Mouse (Mus musculus): ENCODE results near the gene 2310022A10Rik. TPM values are rescaled to one million over a fixed set of nuclear protein-coding genes. Genes with fewer than 3 reads are reported as not detected.
A peak's percentile ranks its signal among the peaks of the same experiment; 100 is the strongest.

The 2310022A10Rik gene
- total and polyA plus RNA-seq, 3 experiments = 12.8 to 27.7 (median 15.9) TPM

DNA sequence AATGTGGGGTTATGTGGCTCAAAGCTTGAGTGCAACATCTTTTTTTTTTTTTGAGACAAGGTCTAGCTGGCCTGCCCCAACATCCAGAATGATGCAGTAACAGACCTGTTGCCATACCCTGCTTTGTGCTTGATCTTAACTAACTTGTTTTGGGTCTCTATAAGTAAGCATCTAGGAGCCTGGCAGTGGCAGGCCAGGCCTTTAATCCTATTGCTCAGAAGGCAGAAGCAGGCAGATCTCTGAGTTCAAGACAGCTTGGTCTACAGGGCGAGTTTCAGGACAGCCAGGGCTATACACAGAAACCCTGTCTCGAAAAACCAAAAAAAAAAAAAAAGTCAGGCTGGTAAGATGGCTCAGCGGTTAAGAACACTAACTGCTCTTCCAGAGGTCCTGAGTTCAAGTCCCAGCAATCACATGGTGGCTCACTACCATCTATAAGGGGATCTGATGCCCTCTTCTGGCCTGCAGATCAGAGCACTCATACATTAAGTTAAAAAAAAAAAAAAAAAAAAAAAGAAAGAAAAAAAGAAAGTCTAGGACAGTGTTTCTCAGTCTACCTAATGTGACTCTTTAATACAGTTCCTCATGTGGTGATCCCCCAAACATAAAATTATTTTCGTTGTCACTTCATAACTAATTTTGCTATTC is 37.7 kb downstream of the 2310022A10Rik start:
- DNase-seq = no peak

- peak; percentile 95 for DNase-seq
Measured at GRCm38 (mm10) chr7:27591266-27592216, 38.5 kb downstream of the 2310022A10Rik start, which contains the start of gene Akt2. TSS of gene Akt2 (plus strand) at chr7:27591552.

GRCm38 (mm10) chr7:27592217-27592929 is 39.3 kb downstream of the 2310022A10Rik start:
- DNase-seq = peak; percentile 62

DNA sequence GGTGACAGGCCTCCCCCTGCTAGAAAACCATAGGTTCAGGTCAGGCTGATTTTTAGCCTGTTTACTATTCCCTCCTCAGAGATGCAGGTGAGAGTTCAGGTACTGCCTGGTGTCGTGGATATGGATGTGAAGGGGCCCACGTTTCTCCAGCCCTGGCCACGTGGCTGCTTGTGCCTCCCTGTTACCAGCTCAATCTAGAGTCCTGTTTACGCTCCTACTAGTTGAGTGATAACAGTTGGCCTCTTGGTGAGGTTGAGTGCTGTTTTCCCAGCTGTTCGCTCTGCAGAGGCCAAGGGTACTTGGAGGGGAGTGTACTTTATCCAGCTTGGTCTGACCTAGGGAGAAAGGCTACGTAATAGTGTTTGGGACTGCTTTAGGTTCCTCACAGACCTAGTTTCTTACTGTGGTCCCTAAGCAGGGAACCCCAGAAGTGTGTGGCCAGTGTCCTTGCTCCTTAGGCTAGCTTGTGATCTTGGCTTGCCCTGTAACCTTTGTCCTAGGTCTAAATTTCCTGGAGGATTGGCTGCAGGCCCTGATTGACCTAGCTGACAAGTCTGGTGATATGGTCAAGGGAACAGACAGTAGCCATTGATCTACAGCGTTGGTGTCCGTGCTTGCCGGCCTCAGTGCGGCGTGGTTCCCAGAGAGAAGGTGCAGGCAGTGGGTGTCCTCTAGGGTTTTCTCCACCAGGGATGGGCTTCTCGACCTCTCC is 40.1 kb downstream of the 2310022A10Rik start:
- DNase-seq = peak; percentile 59

- no peak for DNase-seq
Measured at GRCm38 (mm10) chr7:27596586-27597503, 43.8 kb downstream of the 2310022A10Rik start.

- DNase-seq = no peak
Measured at GRCm38 (mm10) chr7:27598053-27598452, 45.0 kb downstream of the 2310022A10Rik start.

DNA sequence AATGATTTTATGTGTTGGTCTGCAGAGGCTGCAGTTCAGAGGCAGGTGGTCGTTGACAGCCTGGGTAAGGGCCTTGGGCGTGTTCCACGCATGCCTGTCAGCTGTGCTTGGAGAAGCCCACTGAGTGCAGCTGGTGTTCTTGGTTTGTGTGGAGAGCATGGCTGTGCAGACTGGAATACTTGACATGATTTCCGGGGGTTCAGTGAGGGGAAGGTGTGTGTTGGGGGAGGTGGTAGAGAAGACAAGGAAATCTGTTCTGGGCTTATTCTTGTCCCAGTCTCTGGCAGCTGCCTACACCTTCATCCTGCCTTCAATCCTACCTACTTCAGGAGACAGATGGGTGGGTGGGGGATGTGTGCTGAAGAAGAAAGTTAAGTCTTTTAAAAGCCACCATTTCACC is 48.6 kb downstream of the 2310022A10Rik start:
- no peak for DNase-seq

DNA sequence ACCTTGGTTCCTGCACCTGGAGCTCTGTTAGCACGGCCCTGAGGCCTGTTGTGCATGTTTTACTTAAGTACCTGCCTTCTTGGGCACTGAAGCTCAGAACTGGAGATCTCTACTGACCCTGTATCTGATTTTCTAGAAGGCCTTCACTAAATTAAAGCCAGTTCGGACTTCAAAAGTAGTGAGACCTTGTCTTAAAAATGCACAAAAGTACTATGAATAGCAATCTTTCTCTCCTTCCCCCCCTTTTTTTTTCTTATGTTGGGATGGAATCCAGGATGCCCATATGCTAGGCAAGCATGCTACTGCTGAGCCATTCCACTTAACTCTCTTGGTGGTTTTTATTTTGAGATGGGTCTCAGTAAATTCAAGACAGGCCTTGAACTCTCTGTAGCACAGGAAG is 49.1 kb downstream of the 2310022A10Rik start:
- no peak for DNase-seq

DNA sequence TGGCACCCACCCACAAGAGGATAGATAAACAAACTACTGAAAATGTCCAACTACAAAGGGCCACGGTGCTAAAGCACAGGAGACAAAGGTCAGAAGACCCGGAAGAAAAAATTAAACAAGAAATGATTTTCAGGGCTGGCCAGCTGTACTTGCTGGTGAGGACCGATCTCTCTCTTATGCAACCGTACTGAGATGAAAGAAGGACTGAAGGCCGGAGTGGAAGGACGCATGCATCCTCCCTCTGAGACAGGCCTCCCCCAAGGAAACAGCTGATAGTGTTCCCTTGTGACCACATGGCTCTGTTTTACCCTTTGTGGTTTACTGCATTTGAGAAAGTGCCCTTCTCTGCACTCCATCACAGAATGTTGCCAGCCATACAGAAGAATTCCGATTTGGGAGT is 49.8 kb downstream of the 2310022A10Rik start:
- DNase-seq = peak; percentile 68

GRCm38 (mm10) chr7:27604661-27605348 is 51.8 kb downstream of the 2310022A10Rik start:
- no peak for DNase-seq

DNA sequence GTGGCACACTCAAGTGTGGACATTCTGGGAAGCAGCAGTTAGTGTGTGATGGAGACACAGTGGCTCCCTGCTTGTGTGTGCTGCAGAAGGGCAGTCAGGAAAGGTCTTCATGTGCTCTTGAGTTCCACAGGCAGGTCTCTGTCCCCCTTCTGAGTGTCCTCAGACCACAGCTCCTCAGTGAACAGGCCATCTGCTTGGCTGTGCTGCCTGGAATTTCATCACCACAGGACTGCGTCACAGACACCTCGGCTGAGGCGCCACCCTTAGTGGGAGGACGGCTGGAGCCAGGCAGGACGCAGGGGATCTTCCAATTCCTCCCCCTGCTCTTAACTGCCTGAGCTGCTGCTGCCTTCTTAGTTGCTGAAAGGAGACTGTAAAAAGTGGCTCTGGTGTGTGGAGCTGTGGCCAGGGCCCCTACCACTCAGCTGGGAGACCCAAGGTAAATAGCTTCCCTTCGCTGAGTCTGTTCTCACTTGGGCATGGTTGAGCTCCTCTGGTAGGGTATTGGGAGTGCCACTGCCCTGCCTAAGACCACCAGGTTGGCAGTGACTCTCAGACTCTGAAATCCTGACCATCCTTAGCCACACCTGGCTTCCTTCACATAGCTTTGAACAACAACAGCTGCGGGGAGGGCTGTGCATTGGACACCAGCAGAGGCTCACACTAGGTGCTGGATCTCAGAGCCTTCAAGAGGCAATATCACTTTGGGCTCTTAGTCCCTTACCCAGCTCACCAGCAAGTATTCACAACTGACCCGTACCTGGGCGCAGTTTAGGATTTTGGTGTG is 52.7 kb downstream of the 2310022A10Rik start:
- DNase-seq = peak; percentile 85

GRCm38 (mm10) chr7:27606481-27607254 is 53.6 kb downstream of the 2310022A10Rik start:
- no peak for DNase-seq

GRCm38 (mm10) chr7:27607580-27607979 is 54.5 kb downstream of the 2310022A10Rik start:
- peak; percentile 80 for DNase-seq

DNA sequence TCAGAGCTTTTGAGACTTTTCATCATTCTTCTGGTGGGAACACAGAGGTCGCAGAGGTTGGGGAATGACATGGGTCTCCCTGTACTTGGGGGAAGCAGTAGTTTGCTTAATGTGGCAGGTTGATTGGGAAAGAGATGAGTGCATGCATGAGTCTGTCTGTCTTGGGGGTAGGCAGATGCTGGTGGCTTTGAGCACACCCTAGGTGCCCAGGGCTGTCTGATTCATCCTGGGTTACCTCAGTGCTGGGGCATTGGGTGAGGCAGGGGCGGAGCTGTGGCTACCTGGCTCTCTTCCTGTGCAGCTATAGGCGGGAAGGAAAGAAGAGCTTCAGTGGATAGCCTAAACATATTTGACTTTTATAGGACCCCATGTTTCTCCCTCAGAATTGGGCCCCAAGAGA is 55.1 kb downstream of the 2310022A10Rik start:
- DNase-seq = peak; percentile 64

DNA sequence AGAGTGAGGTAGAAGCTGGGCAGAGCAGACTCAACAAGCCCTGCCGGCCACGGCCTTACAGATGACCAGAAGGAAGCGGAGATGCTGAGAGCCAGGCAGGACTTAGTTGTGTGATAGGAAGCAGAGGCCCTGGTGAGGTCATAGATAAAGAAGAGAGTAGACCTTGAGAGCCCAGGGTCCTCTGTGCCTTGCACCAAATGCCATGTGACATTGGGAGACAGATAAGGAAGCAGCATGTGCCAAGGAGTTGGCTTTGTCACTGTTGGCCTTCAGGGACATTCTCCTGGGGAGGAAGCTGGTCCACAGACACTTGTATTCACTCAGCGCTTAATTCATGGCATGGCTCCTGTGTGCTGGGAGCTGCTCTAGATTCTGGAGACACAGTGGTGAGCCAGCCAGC is 56.3 kb downstream of the 2310022A10Rik start:
- peak; percentile 78 for DNase-seq

- no peak for DNase-seq
Measured at GRCm38 (mm10) chr7:27609688-27610087, 56.7 kb downstream of the 2310022A10Rik start.

DNA sequence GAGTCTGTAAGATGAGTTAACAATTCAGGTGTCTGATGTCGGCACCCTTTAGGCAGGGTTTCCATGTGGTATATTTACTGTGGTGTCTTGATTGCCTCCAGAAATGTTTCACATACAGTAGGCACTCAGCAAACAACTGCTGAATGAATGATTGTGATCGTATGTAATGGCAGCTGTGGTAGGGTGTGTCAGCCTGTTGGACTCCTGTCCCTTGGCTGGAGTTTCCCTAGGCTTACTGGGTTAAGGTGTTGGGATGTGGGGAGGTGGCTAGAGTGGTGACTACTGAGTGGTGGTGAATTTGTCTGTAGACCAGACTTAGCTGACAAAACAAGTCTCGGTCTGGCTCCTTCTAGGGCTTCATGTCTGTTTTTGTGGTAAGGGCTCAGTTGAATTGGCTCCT is 57.3 kb downstream of the 2310022A10Rik start:
- DNase-seq = no peak

GRCm38 (mm10) chr7:27610871-27611270 is 57.8 kb downstream of the 2310022A10Rik start:
- peak; percentile 47 for DNase-seq
